Mouse (Mus musculus): Measurements from ENCODE around the gene Sec14l1.

GRCm38 (mm10) chr11:117176900-117177299 lies 61.9 kb downstream of the Sec14l1 start:
- TF ChIP-seq CTCF (IDR thresholded peaks at IDR 0.05; ENCODE audit: extremely low read depth, insufficient read depth, low read length) = no peak
- TF ChIP-seq POLR2A (IDR thresholded peaks at IDR 0.05; ENCODE audit: extremely low read depth, insufficient read depth, low read length) = no peak
